Mouse (Mus musculus) megakaryocyte, embryonic 14.5 days (primary cell): ENCODE results near the gene Prim1.

Experiments
- FLI1 ChIP-seq: IDR thresholded peaks from 2 replicates; pipeline ENCODE4 v1.6.1; 2012; ENCODE audit warnings: low read length, inconsistent platforms, mixed read lengths
- GATA1 ChIP-seq: IDR thresholded peaks from 3 replicates; pipeline ENCODE4 v1.6.1; 2012; ENCODE audit warnings: mixed read lengths, low read length, inconsistent platforms, borderline replicate concordance

- no peak for TF ChIP-seq GATA1
- no peak for TF ChIP-seq FLI1
These were observed 30.3 kb upstream of the Prim1 start for GRCm38 (mm10) chr10:127984650-127985049.
